Mouse (Mus musculus) kidney, postnatal 10 days (tissue): ENCODE measurements around the gene Sox6.

Experiments
- DNase-seq: peaks from one replicate; pipeline ENCODE4 v3.0.0; 2021; ENCODE audit warnings: mixed read lengths

Gene Sox6

GRCm38 (mm10) chr7:115471521-115471920, 567.1 kb downstream of the Sox6 start:
- DNase-seq: no peak

- DNase-seq: no peak
Measured at GRCm38 (mm10) chr7:115466811-115467210, 571.8 kb downstream of the Sox6 start.

GRCm38 (mm10) chr7:115463367-115463766, 575.2 kb downstream of the Sox6 start:
- DNase-seq: no peak

- no peak for DNase-seq
Measured at GRCm38 (mm10) chr7:115462276-115462675, 576.3 kb downstream of the Sox6 start.

- DNase-seq: no peak
Measured at GRCm38 (mm10) chr7:115454988-115455387, 583.6 kb downstream of the Sox6 start.

- DNase-seq: no peak
Measured at GRCm38 (mm10) chr7:115453713-115454073, 584.9 kb downstream of the Sox6 start.

- DNase-seq: peak; percentile 52
Measured at GRCm38 (mm10) chr7:115453042-115453712, 585.4 kb downstream of the Sox6 start.

GRCm38 (mm10) chr7:115450431-115451195, 588.0 kb downstream of the Sox6 start:
- DNase-seq: no peak

- peak; percentile 9 for DNase-seq
Measured at GRCm38 (mm10) chr7:115448403-115449025, 590.1 kb downstream of the Sox6 start.

GRCm38 (mm10) chr7:115447091-115447490, 591.5 kb downstream of the Sox6 start:
- no peak for DNase-seq

GRCm38 (mm10) chr7:115446481-115447016, 592.0 kb downstream of the Sox6 start:
- DNase-seq: peak; percentile 14

GRCm38 (mm10) chr7:115426161-115426982, 612.2 kb downstream of the Sox6 start:
- no peak for DNase-seq

- DNase-seq: no peak
Measured at GRCm38 (mm10) chr7:115422828-115423227, 615.8 kb downstream of the Sox6 start.

GRCm38 (mm10) chr7:115420960-115421359, 617.6 kb downstream of the Sox6 start:
- no peak for DNase-seq
